Mouse (Mus musculus): Measurements from ENCODE around the gene Chchd10.

GRCm38 (mm10) chr10:75979432-75979831, 46.5 kb downstream of the Chchd10 start:
- no peak for TF ChIP-seq CEBPB (IDR thresholded peaks at IDR 0.05; ENCODE audit: insufficient read depth, poor library complexity, severe bottlenecking)
- TF ChIP-seq MAX (IDR thresholded peaks at IDR 0.05; ENCODE audit: low read depth) = no peak
- TF ChIP-seq REST (IDR thresholded peaks at IDR 0.05; ENCODE audit: insufficient read depth, insufficient read length) = no peak
- TF ChIP-seq MYOG (IDR thresholded peaks at IDR 0.05; ENCODE audit: control insufficient read depth in 1 of 3, insufficient read depth in 1 of 3, insufficient read length in 2 of 3, low read depth in 2 of 3) = no peak
- no peak for TF ChIP-seq POLR2A (IDR thresholded peaks at IDR 0.05; ENCODE audit: insufficient read length, low read depth)
- no peak for TF ChIP-seq TCF12 (IDR thresholded peaks at IDR 0.05; ENCODE audit: insufficient read depth, poor library complexity, severe bottlenecking)
- TF ChIP-seq USF1 (IDR thresholded peaks at IDR 0.05; ENCODE audit: low read depth) = no peak
- no peak for TF ChIP-seq MYOD1 (IDR thresholded peaks at IDR 0.05; ENCODE audit: control insufficient read depth in 1 of 3, insufficient read length in 2 of 3, low read depth in 2 of 3)
- no peak for TF ChIP-seq POLR2AphosphoS2 (IDR thresholded peaks at IDR 0.05; ENCODE audit: insufficient read length, low read depth)
- no peak for TF ChIP-seq E2F4 (IDR thresholded peaks at IDR 0.05; ENCODE audit: insufficient read depth)

Data from myocyte (in vitro differentiated cells).